Mouse (Mus musculus): ENCODE data around the gene Asna1. TPM values are rescaled to one million over a fixed set of nuclear protein-coding genes. Genes with fewer than 3 reads are reported as not detected.

Asna1 gene
- polyA plus RNA-seq, 1 experiment from 2014 or later = 114 TPM

DNA sequence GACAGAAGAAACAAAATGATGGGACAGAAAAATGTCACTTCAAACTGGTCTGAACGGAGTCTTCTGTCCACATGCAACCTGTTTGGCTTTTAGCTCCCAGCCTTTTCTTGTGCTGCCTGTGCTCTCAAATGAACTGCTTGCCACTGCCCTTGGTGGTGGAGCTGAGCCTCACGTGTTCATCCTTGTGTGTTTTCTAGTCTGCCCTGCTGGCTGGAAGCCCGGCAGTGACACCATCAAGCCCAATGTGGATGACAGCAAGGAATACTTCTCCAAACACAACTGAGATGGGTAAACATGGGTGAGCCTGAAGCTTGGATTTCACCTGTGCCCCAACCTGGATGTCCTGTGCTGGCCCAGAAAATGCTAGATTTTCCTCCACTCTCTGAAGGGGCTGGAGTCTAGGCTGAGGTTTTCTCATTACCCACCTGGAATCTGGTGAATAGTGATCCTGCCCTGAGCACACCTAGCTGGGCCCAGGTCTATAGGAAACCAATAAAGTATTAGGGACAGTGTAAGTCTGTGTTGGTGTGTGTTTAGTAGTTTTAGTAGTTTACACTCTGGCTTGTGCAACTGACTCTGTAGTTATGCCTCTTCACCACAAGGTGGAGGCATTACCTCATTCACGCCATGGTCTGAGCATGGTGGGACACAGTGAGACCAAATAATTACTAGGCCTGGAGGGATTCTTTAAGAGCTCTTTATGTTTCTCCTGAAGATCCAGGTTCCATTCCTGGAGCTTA lies 51.1 kb downstream of the Asna1 start:
- Histone ChIP-seq H3K27ac (ENCODE audit: poor library complexity, severe bottlenecking) (no peak overlapping the region), H3K4me2 (peak overlapping the region; percentile 11; the same call in 1 of the 2 replicates), H3K9me3 (replicated peaks) (no peaks in the 10 kb centered on the region), H3K4me3 (no peak overlapping the region), H3K9ac (no peak overlapping the region), H3K4me1 (replicated peaks) (peaks cover 33% of the 10 kb centered on the region), H3K27me3 (replicated peaks) (no peaks in the 10 kb centered on the region), H3K36me3 (peaks cover 45% of the 10 kb centered on the region)
- 71% methylated on average over 4 of the region's 4 CpGs for WGBS
- no peak for ATAC-seq (ENCODE audit: insufficient number of reproducible peaks, low FRiP score)

DNA sequence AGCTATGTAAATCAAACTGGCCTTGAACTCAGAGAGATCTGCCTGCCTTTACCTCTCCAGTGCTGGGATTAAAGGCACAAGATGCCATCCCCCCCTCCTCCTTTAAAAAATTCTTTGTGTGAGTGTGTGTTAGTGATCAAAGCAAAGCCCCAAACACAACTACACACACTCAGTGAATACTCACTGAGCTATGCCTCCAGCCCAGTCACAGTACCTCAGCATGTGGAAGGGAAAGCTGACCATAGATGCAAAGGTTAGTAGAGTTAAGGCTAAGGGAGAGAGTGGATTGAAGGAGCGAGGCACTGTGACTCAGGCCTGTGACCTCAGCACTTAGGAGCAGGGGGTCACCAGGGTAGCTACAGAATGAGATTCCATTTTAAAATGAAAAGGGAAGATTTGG lies 52.0 kb downstream of the Asna1 start:
- WGBS = 88% methylated on average over 1 of the region's 1 CpGs
- Histone ChIP-seq H3K4me1 (replicated peaks) (peaks cover 36% of the 10 kb centered on the region), H3K27ac (ENCODE audit: poor library complexity, severe bottlenecking) (no peak overlapping the region)

DNA sequence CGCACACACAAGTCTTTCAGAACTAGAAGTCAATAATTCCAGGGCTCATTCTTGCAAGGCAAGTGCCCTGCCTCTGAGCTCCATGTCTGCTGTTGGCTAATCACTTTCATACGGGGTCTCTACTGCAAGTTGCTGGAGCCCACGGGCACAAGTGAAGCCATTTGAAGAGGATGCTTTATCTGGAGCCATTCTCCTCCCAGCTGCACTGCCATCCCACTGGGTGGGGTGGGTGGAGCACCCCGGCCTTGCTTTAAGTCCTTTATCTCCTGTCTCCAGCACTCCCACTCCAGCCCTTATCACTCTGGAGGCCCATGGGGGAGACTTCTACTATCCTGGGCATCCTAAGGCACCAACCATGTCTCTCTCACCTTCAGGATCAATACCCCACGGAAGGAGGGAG lies 54.2 kb downstream of the Asna1 start:
- Histone ChIP-seq H3K27ac (ENCODE audit: poor library complexity, severe bottlenecking) (peak overlapping the region; percentile 84), H3K4me1 (replicated peaks) (peaks cover 44% of the 10 kb centered on the region), H3K9me3 (replicated peaks) (no peaks in the 10 kb centered on the region), H3K4me3 (peak overlapping the region; percentile 85), H3K27me3 (replicated peaks) (no peaks in the 10 kb centered on the region), H3K9ac (peak overlapping the region; percentile 93), H3K4me2 (peak overlapping the region; percentile 96), H3K36me3 (peaks cover 45% of the 10 kb centered on the region)
- 30% methylated on average over 5 of the region's 5 CpGs for WGBS
- peak; percentile 77 for ATAC-seq (ENCODE audit: insufficient number of reproducible peaks, low FRiP score)

More for the DNA sequence above, 52.0 kb downstream of the Asna1 start:
- ATAC-seq (ENCODE audit: insufficient number of reproducible peaks, low FRiP score) = no peak
- H3K9ac ChIP-seq = no peak overlapping the region
- H3K4me3 ChIP-seq = no peak overlapping the region
- H3K4me2 ChIP-seq = no peak overlapping the region
- H3K9me3 ChIP-seq (replicated peaks) = no peaks in the 10 kb centered on the region
- H3K27me3 ChIP-seq (replicated peaks) = no peaks in the 10 kb centered on the region
- peaks cover 45% of the 10 kb centered on the region for H3K36me3 ChIP-seq

DNA sequence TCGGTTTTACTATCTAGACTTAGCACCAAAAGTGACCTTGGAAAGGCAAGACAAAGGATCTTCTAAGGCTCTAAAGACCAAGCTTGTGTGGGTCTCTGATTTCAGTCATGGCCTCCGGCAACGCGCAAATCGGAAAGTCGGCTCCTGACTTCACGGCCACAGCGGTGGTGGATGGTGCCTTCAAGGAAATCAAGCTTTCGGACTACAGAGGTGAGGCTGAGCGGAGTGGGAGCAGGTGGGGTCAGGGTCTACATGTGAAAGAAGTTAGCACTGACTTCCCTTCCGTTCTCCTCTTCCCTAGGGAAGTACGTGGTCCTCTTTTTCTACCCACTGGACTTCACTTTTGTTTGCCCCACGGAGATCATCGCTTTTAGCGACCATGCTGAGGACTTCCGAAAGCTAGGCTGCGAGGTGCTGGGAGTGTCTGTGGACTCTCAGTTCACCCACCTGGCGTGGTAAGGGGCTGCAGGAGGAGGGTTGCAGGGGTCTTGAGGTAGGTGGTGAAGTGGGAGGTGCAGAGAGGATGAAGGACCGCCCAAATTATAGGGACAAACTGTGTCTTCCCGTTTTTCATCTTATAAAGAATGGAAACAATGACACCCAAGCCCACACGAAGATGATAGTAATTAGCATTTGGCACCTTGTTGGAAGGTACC lies 54.8 kb downstream of the Asna1 start:
- WGBS = 11% methylated on average over 21 of the region's 21 CpGs

DNA sequence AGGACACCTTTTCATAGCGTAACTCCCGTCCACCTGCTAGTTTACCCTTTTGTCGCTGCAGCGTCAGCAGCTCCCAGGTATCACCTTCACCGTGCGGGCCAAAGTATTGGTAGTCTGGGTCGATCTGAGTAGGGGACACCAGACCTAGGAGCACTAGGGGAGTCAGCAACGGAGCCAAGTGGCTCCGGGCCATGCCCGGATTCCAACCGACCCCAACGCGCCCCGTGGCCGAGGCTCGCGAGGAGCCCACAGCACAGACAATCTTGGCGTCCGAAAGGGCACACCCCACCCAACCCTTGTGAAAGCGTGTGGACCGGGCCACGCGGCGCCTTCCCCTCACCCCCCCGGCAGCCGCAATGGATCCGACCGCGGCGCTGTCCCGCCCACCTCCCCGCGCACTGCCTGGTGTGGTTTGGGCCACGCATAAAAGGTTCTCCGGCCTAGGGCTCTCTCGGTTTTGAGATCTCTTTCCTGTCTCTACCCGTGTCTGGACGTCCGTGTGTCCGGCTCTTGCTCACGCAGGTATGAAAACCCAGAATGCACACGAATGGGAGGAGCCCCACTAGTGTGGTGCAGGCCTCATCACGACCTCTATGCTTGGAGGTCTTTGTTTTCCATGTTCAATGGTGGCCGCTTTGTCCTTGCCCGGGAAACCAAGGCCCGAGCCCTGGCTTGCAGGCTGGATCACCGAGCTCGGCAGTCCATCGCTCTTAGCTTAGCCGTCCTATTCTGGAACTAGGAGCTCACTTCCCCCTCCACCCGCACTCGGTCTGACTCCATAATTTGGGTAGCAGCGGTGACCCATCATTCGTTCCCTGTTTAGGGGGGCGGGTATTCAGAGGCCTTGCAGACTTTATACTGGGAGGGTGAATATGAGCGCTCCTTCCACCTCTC lies 55.6 kb downstream of the Asna1 start, which contains the start of the genes Gm49661, Prdx2 and Rnaseh2a:
Gene Gm49661, minus strand, starts transcription at position 193 of the 894 bp plus-strand sequence.
Gene Prdx2, plus strand, starts transcription at position 347 of the 894 bp plus-strand sequence.
Gene Rnaseh2a, minus strand, starts transcription at position 527 of the 894 bp plus-strand sequence.
- H3K9ac ChIP-seq = peak within 1 kb of the TSS; percentile 93
- WGBS = under 1% methylated on average over 56 of the region's 56 CpGs
- peak; percentile 84 for ATAC-seq (ENCODE audit: insufficient number of reproducible peaks, low FRiP score)

More for the DNA sequence above, 54.8 kb downstream of the Asna1 start:
- peak overlapping the region; percentile 93 for H3K9ac ChIP-seq
- H3K27me3 ChIP-seq (replicated peaks) = no peaks in the 10 kb centered on the region
- peak overlapping the region; percentile 84 for H3K27ac ChIP-seq (ENCODE audit: poor library complexity, severe bottlenecking)
- no peaks in the 10 kb centered on the region for H3K9me3 ChIP-seq (replicated peaks)
- H3K4me2 ChIP-seq = peak overlapping the region; percentile 96
- ATAC-seq (ENCODE audit: insufficient number of reproducible peaks, low FRiP score) = no peak
- peaks cover 44% of the 10 kb centered on the region for H3K36me3 ChIP-seq
- peaks cover 42% of the 10 kb centered on the region for H3K4me1 ChIP-seq (replicated peaks)
- H3K4me3 ChIP-seq = peak overlapping the region; percentile 85

DNA sequence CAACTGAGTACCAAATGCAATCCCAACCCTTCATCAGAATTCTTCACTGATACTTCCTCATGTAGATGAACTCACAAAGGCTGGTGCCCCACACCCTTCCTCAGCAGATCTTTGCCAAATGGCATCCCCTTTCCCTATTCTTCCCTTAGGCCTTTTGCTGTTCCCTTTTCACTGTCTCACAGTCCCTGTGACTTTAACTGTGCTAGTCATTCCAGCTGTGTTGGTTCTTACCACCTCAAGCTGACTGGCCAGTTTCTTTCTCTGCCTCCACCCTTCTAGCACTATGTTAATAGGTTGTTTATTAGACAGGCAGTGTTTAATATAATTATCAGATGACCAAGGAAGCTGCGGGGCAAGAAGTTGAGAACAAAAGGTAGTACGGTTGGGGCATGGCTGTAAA lies 56.4 kb downstream of the Asna1 start:
- no peak for ATAC-seq (ENCODE audit: insufficient number of reproducible peaks, low FRiP score)
- Histone ChIP-seq H3K27ac (ENCODE audit: poor library complexity, severe bottlenecking) (peak overlapping the region; percentile 84), H3K9ac (peak overlapping the region; percentile 93), H3K27me3 (replicated peaks) (no peaks in the 10 kb centered on the region), H3K4me3 (peak overlapping the region; percentile 85), H3K4me1 (replicated peaks) (peaks cover 45% of the 10 kb centered on the region), H3K9me3 (replicated peaks) (no peaks in the 10 kb centered on the region), H3K36me3 (peaks cover 33% of the 10 kb centered on the region), H3K4me2 (peak overlapping the region; percentile 96)
- 26% methylated on average over 2 of the region's 2 CpGs for WGBS

More for the DNA sequence above, 55.6 kb downstream of the Asna1 start, which contains the start of the genes Gm49661, Prdx2 and Rnaseh2a:
- peaks cover 45% of the 10 kb centered on the region for H3K4me1 ChIP-seq (replicated peaks)
- peak within 1 kb of the TSS; percentile 96 for H3K4me2 ChIP-seq
- H3K9me3 ChIP-seq (replicated peaks) = no peaks in the 10 kb centered on the region
- H3K27ac ChIP-seq (ENCODE audit: poor library complexity, severe bottlenecking) = peak within 1 kb of the TSS; percentile 84
- H3K36me3 ChIP-seq = peaks cover 37% of the 10 kb centered on the region
- peak within 1 kb of the TSS; percentile 85 for H3K4me3 ChIP-seq
- no peaks in the 10 kb centered on the region for H3K27me3 ChIP-seq (replicated peaks)

Small RNA genes within 50 kb of the gene (microRNA-seq; reads per million reads assigned to microRNA genes)
- gene Mir7070 = 1.9 reads per million

Other genes with a start within 250 kb of the Asna1 start
- gene Nfix, start 224.9 kb downstream of the Asna1 start, polyA plus RNA-seq (2016; fragmentation: Nextera tagmentation; extraction: Ambion mirVana) = 9.2 and 10.9 TPM in 2 replicates
- 4.6 and 6.2 TPM in 2 replicates for gene Dand5, start 202.5 kb downstream of the Asna1 start, polyA plus RNA-seq (2016; fragmentation: Nextera tagmentation; extraction: Ambion mirVana)
- gene Gadd45gip1, start 193.8 kb downstream of the Asna1 start, polyA plus RNA-seq (2016; fragmentation: Nextera tagmentation; extraction: Ambion mirVana) = 50.9 and 52.1 TPM in 2 replicates
- 129 and 131 TPM in 2 replicates for gene Rad23a, start 184.6 kb downstream of the Asna1 start, polyA plus RNA-seq (2016; fragmentation: Nextera tagmentation; extraction: Ambion mirVana)
- gene Calr, start 178.3 kb downstream of the Asna1 start, polyA plus RNA-seq (2016; fragmentation: Nextera tagmentation; extraction: Ambion mirVana) = 747 and 767 TPM in 2 replicates
- gene Farsa, start 168.3 kb downstream of the Asna1 start, polyA plus RNA-seq (2016; fragmentation: Nextera tagmentation; extraction: Ambion mirVana) = 53.6 and 59.2 TPM in 2 replicates
- 36.5 and 36.9 TPM in 2 replicates for gene Syce2, start 153.2 kb downstream of the Asna1 start, polyA plus RNA-seq (2016; fragmentation: Nextera tagmentation; extraction: Ambion mirVana)
- gene Gcdh, start 131.4 kb downstream of the Asna1 start, polyA plus RNA-seq (2016; fragmentation: Nextera tagmentation; extraction: Ambion mirVana) = 35.5 and 36.2 TPM in 2 replicates
- 12.1 and 17.9 TPM in 2 replicates for gene Klf1, start 123.4 kb downstream of the Asna1 start, polyA plus RNA-seq (2016; fragmentation: Nextera tagmentation; extraction: Ambion mirVana)
- gene Dnase2a, start 116.7 kb downstream of the Asna1 start, polyA plus RNA-seq (2016; fragmentation: Nextera tagmentation; extraction: Ambion mirVana) = 4.2 and 4.3 TPM in 2 replicates
- gene Mast1, start 87.9 kb downstream of the Asna1 start, polyA plus RNA-seq (2016; fragmentation: Nextera tagmentation; extraction: Ambion mirVana) = 0.13 and 0.24 TPM in 2 replicates
- 0.20 and 0.31 TPM in 2 replicates for gene Rtbdn, start 78.3 kb downstream of the Asna1 start, polyA plus RNA-seq (2016; fragmentation: Nextera tagmentation; extraction: Ambion mirVana)
- gene Gm49661, start 55.8 kb downstream of the Asna1 start, polyA plus RNA-seq (2016; fragmentation: Nextera tagmentation; extraction: Ambion mirVana) = not detected in 2 replicates
- gene Prdx2, start 55.7 kb downstream of the Asna1 start, polyA plus RNA-seq (2016; fragmentation: Nextera tagmentation; extraction: Ambion mirVana) = 638 and 672 TPM in 2 replicates
- gene Rnaseh2a, start 55.5 kb downstream of the Asna1 start, polyA plus RNA-seq (2016; fragmentation: Nextera tagmentation; extraction: Ambion mirVana) = 77.1 and 79.0 TPM in 2 replicates
- gene Junb, start 46.6 kb downstream of the Asna1 start, polyA plus RNA-seq (2016; fragmentation: Nextera tagmentation; extraction: Ambion mirVana) = 11.9 and 13.2 TPM in 2 replicates
- 7.2 and 7.7 TPM in 2 replicates for gene Hook2, start 34.7 kb downstream of the Asna1 start, polyA plus RNA-seq (2016; fragmentation: Nextera tagmentation; extraction: Ambion mirVana)
- not detected in 2 replicates for gene Best2, start 10.8 kb downstream of the Asna1 start, polyA plus RNA-seq (2016; fragmentation: Nextera tagmentation; extraction: Ambion mirVana)
- 102 and 109 TPM in 2 replicates for gene Trir, start 1.5 kb upstream of the Asna1 start, polyA plus RNA-seq (2016; fragmentation: Nextera tagmentation; extraction: Ambion mirVana)
- gene Tnpo2, start 11.6 kb upstream of the Asna1 start, polyA plus RNA-seq (2016; fragmentation: Nextera tagmentation; extraction: Ambion mirVana) = 28.8 and 34.4 TPM in 2 replicates
- 17.3 and 18.8 TPM in 2 replicates for gene Fbxw9, start 34.8 kb upstream of the Asna1 start, polyA plus RNA-seq (2016; fragmentation: Nextera tagmentation; extraction: Ambion mirVana)
- not detected in 2 replicates for gene Gm5741, start 42.7 kb upstream of the Asna1 start, polyA plus RNA-seq (2016; fragmentation: Nextera tagmentation; extraction: Ambion mirVana)
- 50.4 and 60.9 TPM in 2 replicates for gene Dhps, start 46.5 kb upstream of the Asna1 start, polyA plus RNA-seq (2016; fragmentation: Nextera tagmentation; extraction: Ambion mirVana)
- 107 and 109 TPM in 2 replicates for gene Wdr83os, start 55.5 kb upstream of the Asna1 start, polyA plus RNA-seq (2016; fragmentation: Nextera tagmentation; extraction: Ambion mirVana)
- 31.7 and 33.2 TPM in 2 replicates for gene Wdr83, start 56.0 kb upstream of the Asna1 start, polyA plus RNA-seq (2016; fragmentation: Nextera tagmentation; extraction: Ambion mirVana)
- 33.2 and 34.8 TPM in 2 replicates for gene Man2b1, start 58.0 kb upstream of the Asna1 start, polyA plus RNA-seq (2016; fragmentation: Nextera tagmentation; extraction: Ambion mirVana)
- 1.2 and 1.3 TPM in 2 replicates for gene Zfp791, start 97.8 kb upstream of the Asna1 start, polyA plus RNA-seq (2016; fragmentation: Nextera tagmentation; extraction: Ambion mirVana)
- gene Cks1brt, start 126.6 kb upstream of the Asna1 start, polyA plus RNA-seq (2016; fragmentation: Nextera tagmentation; extraction: Ambion mirVana) = not detected in 2 replicates
- not detected in 2 replicates for gene Olfr371, start 200.7 kb upstream of the Asna1 start, polyA plus RNA-seq (2016; fragmentation: Nextera tagmentation; extraction: Ambion mirVana)

All from heart, embryonic 12.5 days (tissue).